Mouse (Mus musculus) ES-E14 (cell line): ENCODE results near the gene Cebpb. TPM values are rescaled to one million over a fixed set of nuclear protein-coding genes. Genes with fewer than 3 reads are reported as not detected.

Experiments
- DNase-seq: peaks from one replicate; pipeline ENCODE4 v3.0.0-alpha.2; 2013; ENCODE audit warnings: low read depth, low spot score
- H3K27ac ChIP-seq: 2 replicates; pipeline ENCODE4 v1.5.1; 2012; ENCODE audit warnings: low read depth, mild to moderate bottlenecking, low read length, moderate library complexity, mixed read lengths; ENCODE audit not compliant: poor library complexity, insufficient read depth, severe bottlenecking
- H3K36me3 ChIP-seq: 2 replicates; pipeline ENCODE4 v1.6.1; 2012; ENCODE audit warnings: mild to moderate bottlenecking, low read length, moderate library complexity, mixed read lengths; ENCODE audit not compliant: control insufficient read depth, poor library complexity, insufficient read depth, severe bottlenecking
- H3K4me1 ChIP-seq, 2 experiments: fragments of 150-350 bp in 1 of 2; sonication (generic) in 1 of 2; 2 replicates each; pipeline ENCODE4 v1.6.1; 2012; ENCODE audit warnings: low read length in 2 of 2, mild to moderate bottlenecking in 1 of 2, mixed read lengths in 1 of 2; ENCODE audit not compliant: control insufficient read depth in 2 of 2, insufficient read depth in 2 of 2, poor library complexity in 1 of 2
- H3K4me3 ChIP-seq, 2 experiments: fragments of 150-350 bp in 1 of 2; sonication (generic) in 1 of 2; 2 replicates each; pipeline ENCODE4 v1.5.1; 2012; ENCODE audit warnings: low read length in 2 of 2, low read depth in 1 of 2, mild to moderate bottlenecking in 1 of 2, mixed read lengths in 1 of 2; ENCODE audit not compliant: insufficient read depth in 1 of 2, poor library complexity in 1 of 2, severe bottlenecking in 1 of 2
- H3K9ac ChIP-seq: 2 replicates; pipeline ENCODE4 v1.6.1; 2012; ENCODE audit warnings: low read depth, mild to moderate bottlenecking, low read length, mixed read lengths; ENCODE audit not compliant: poor library complexity, insufficient read depth, severe bottlenecking
- H3K9me3 ChIP-seq: fragments of 150-350 bp; sonication (generic); 2 replicates; pipeline ENCODE4 v1.6.1; 2012; ENCODE audit warnings: low read depth, mild to moderate bottlenecking, low read length; ENCODE audit not compliant: control insufficient read depth, insufficient read depth
- CHD2 ChIP-seq: IDR thresholded peaks from 2 replicates; pipeline ENCODE4 v1.6.1; 2014; ENCODE audit warnings: mild to moderate bottlenecking, low read depth, low read length, inconsistent platforms
- HCFC1 ChIP-seq: IDR thresholded peaks from 2 replicates; pipeline ENCODE4 v1.6.1; 2012; ENCODE audit warnings: low read length, inconsistent platforms, borderline replicate concordance; ENCODE audit not compliant: insufficient read depth
- MAFK ChIP-seq: IDR thresholded peaks from 2 replicates; pipeline ENCODE4 v1.6.1; 2014; ENCODE audit warnings: mild to moderate bottlenecking, low read depth, low read length, inconsistent platforms; ENCODE audit not compliant: insufficient read depth
- ZC3H11A ChIP-seq: IDR thresholded peaks from 2 replicates; pipeline ENCODE4 v1.6.1; 2012; ENCODE audit warnings: low read depth, mild to moderate bottlenecking, inconsistent platforms, low read length, borderline replicate concordance
- ZNF384 ChIP-seq: IDR thresholded peaks from 2 replicates; pipeline ENCODE4 v1.6.1; 2012; ENCODE audit warnings: low read depth, low read length, inconsistent platforms
- in situ Hi-C, 2 experiments: fragments of 600-800 bp; cut with MboI; formaldehyde crosslinking; loops; one replicate each; pipeline ENCODE4 v1.15.1; 2025; ENCODE audit warnings: low sequenced_read_pairs in 2 of 2, inconsistent platforms in 1 of 2; ENCODE audit not compliant: unreplicated experiment in 2 of 2
- total RNA-seq: library from RNA; depleted of rRNA; stranded (reverse); fragments of 300-350 nt; gene quantifications from 2 replicates; pipeline ENCODE4 v1.2.3, GENCODE M21; 2012

Gene Cebpb
- total RNA-seq, 1 experiment, result 9.1 TPM

DNA sequence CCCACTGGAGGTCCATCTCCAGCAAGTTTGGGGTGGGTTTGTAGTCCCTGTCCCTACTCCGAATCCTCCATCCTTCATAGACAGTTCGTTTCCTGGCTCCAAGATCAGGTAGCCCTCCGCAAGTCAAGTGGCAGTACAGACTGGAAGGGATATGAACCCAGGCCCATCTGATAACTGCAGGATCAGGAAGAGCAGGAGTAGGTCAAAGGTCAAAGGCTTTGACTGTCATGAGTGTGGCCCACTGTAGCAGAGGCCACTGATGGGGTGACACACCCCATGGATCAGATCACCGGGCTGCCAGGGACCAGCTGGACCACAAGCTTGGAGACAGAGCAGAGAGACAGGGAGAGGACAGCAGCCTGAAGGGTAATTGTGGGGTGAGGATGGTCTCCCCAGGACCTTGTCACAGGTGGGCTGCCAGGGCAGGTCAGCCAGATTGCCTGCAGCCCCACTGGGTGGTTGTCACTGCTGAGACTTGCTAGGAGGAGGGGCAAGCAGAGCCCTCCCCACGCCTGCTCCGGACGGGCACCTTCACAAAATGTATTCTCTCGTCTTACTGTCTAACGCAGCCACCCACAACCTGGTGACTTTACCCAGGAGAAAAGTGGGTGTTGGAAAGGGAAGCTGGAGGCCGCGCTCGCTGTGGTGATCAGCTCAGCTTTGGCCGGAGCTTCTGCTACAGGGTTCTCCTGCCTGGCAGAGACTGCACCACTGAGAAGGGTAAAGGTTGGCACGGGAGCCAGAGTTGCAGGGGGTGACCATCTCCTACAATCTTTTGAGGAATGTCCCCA lies 3.4 kb downstream of the Cebpb start:
- no peak overlapping the region for H3K27ac ChIP-seq
- H3K4me1 ChIP-seq, result peaks cover 0 to 11% of the 10 kb centered on the region in 2 experiments; a peak in 1 of 4 replicates
- no peak overlapping the region for H3K9ac ChIP-seq
- TF ChIP-seq CHD2 (no peak), MAFK (no peak)
- DNase-seq, result no peak
- in situ Hi-C loops, result no loop called here
- no peak overlapping the region for H3K4me3 ChIP-seq
- H3K36me3 ChIP-seq, result no peaks in the 10 kb centered on the region; the same call in 1 of the 2 replicates
- 0 out of 2 replicates have a peak, but pooled peaks cover 1% of the 10 kb centered on the region for H3K9me3 ChIP-seq

DNA sequence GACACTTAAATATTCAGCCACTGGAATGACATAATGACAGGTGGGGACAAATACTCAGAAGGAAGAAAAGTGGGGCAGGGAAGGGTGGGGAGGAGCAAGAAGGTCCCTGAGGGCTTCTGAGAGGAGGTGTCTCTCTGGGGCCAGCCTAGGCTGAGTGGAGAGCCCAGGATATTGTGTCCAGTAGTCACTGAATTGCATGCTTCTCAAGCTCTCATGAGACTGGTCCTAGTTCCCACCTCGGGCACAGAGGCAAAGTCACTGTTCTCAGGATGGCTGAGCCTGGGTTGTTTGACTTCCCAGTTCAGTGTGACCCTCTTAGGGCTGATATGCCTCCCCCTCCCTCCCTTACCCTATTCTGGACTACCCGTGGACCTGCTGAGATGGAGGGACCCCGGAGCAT lies 4.1 kb downstream of the Cebpb start:
- TF ChIP-seq CHD2 (no peak), HCFC1 (no peak), MAFK (no peak), ZNF384 (no peak), ZC3H11A (no peak)
- in situ Hi-C loops, result no loop called here
- H3K4me3 ChIP-seq, result no peak overlapping the region
- H3K9ac ChIP-seq, result no peak overlapping the region
- H3K4me1 ChIP-seq, result peaks cover 0 to 6% of the 10 kb centered on the region in 2 experiments; a peak in 1 of 4 replicates
- no peak for DNase-seq
- H3K9me3 ChIP-seq, result 0 out of 2 replicates have a peak, but pooled peaks cover 1% of the 10 kb centered on the region
- no peak overlapping the region for H3K27ac ChIP-seq
- no peaks in the 10 kb centered on the region; the same call in 1 of the 2 replicates for H3K36me3 ChIP-seq

DNA sequence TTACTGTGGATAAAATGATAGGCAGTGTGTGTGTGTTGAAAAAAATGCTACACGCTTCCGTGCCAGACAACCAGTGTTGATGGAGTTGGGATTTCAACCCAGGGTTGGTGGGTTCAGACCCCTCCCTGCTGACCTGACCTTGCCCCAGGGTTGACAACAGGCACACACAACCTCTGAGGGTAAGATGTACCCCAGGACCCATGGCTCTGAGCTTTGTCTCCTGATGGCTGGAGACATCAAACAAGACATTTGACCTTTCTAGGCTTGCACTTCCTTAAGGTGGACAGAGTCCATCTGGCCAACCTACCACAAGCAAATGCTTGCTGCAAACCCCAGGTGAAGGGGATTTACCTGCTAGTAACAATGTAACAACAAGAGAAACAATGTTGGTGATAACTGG lies 4.8 kb downstream of the Cebpb start:
- H3K36me3 ChIP-seq, result no peaks in the 10 kb centered on the region; the same call in 1 of the 2 replicates
- no peak overlapping the region for H3K4me3 ChIP-seq
- H3K9me3 ChIP-seq, result 0 out of 2 replicates have a peak, but pooled peaks cover 1% of the 10 kb centered on the region
- DNase-seq, result no peak
- H3K4me1 ChIP-seq, result peaks cover 0 to 2% of the 10 kb centered on the region in 2 experiments; a peak in 1 of 4 replicates
- no peak overlapping the region for H3K9ac ChIP-seq
- no peak overlapping the region for H3K27ac ChIP-seq
- in situ Hi-C loops, result no loop called here
- TF ChIP-seq CHD2 (no peak), ZC3H11A (no peak), MAFK (no peak), ZNF384 (no peak), HCFC1 (no peak)

DNA sequence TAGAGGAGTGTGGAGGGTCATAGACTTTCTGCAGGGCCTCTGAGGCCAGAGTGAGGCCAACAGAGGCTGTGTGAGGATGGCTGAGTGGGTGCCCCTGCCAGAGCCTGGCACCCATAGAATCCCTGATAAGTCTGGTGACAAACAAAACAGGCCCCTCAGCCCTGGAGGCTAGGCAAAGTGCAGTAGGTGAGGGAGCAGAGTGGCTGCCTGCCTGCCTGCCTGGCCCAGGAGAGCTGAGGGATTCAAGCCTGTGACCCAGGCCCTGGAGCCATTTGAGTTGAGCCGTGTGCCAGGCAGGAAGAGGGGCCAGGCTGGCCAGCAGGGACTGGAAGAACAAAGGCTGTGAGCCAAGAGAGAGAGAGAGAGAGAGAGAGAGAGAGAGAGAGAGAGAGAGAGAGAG lies 5.5 kb downstream of the Cebpb start:
- TF ChIP-seq CHD2, result no peak
- TF ChIP-seq MAFK, result no peak
- TF ChIP-seq HCFC1, result no peak
- no peak for TF ChIP-seq ZC3H11A
- no peak for TF ChIP-seq ZNF384

More for the DNA sequence above, 5.5 kb downstream of the Cebpb start:
- Histone ChIP-seq H3K4me3 (no peak overlapping the region), H3K9me3 (0 out of 2 replicates have a peak, but pooled peaks cover 1% of the 10 kb centered on the region), H3K36me3 (no peaks in the 10 kb centered on the region; the same call in 1 of the 2 replicates), H3K9ac (no peak overlapping the region), H3K4me1 (peaks cover 0 to 2% of the 10 kb centered on the region in 2 experiments; a peak in 1 of 4 replicates), H3K27ac (no peak overlapping the region)
- no peak for DNase-seq
- in situ Hi-C loops, result no loop called here
